Mouse (Mus musculus) embryonic fibroblast, embryonic 13.5 days (primary cell): ENCODE results near the gene Slc8a2.

Experiments used
- CTCF ChIP-seq: IDR thresholded peaks from 2 replicates; pipeline ENCODE4 v1.5.1; 2011; ENCODE audit warnings: mild to moderate bottlenecking, control low read depth, low read length, moderate library complexity, borderline replicate concordance; ENCODE audit not compliant: insufficient read depth
- POLR2A ChIP-seq: IDR thresholded peaks from 2 replicates; pipeline ENCODE4 v1.6.1; 2011; ENCODE audit warnings: low read depth, mild to moderate bottlenecking, control low read depth, low read length, moderate library complexity

DNA sequence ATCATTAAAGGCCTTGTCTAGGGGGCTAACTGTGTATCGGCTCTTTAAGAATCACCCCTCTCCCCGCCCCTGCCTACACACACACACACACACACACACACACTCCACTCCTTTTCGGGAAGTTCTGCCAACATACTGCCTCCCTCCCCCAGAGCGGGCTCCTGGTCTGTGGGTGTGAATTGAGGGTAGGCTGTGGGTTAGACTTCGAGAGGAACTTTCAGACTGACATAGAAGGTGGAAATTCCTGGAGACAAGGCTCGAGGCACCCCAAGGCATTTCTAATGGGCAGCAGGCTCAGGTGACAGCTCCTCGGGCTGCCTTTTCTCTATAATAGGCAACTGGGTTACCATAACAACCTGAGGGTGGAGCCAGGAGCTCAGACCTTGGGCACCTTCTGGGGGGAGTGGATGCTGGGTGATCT, 2.5 kb downstream of the Slc8a2 start:
- no peak for TF ChIP-seq POLR2A
- TF ChIP-seq CTCF: no peak
